Mouse (Mus musculus) kidney, postnatal 14 days (tissue): Measurements from ENCODE around the gene Adam12.

Source experiments
- DNase-seq: peaks from one replicate; pipeline ENCODE4 v3.0.0; 2022; ENCODE audit warnings: mixed read lengths

Gene Adam12

GRCm38 (mm10) chr7:134231378-134232346, at the start of gene Adam12:
TSS of gene Adam12 (minus strand) at chr7:134232146.
- DNase-seq: no peak

GRCm38 (mm10) chr7:134272956-134273355, 41.0 kb upstream of the Adam12 start:
- DNase-seq: no peak

GRCm38 (mm10) chr7:134272421-134272820, 40.5 kb upstream of the Adam12 start:
- DNase-seq: no peak

GRCm38 (mm10) chr7:134265783-134266182, 33.8 kb upstream of the Adam12 start:
- no peak for DNase-seq

GRCm38 (mm10) chr7:134263146-134263906, 31.4 kb upstream of the Adam12 start:
- peak; percentile 71 for DNase-seq

GRCm38 (mm10) chr7:134261003-134261701, 29.2 kb upstream of the Adam12 start:
- DNase-seq: peak; percentile 68

- DNase-seq: no peak
These were observed 18.4 kb upstream of the Adam12 start for GRCm38 (mm10) chr7:134250273-134250870.

GRCm38 (mm10) chr7:134248041-134248440, 16.1 kb upstream of the Adam12 start:
- no peak for DNase-seq

GRCm38 (mm10) chr7:134246624-134247023, 14.7 kb upstream of the Adam12 start:
- no peak for DNase-seq

GRCm38 (mm10) chr7:134242773-134243172, 10.8 kb upstream of the Adam12 start:
- no peak for DNase-seq

GRCm38 (mm10) chr7:134241212-134241611, 9.3 kb upstream of the Adam12 start:
- peak; percentile 26 for DNase-seq

GRCm38 (mm10) chr7:134240579-134240978, 8.6 kb upstream of the Adam12 start:
- DNase-seq: no peak

- no peak for DNase-seq
These were observed 6.9 kb upstream of the Adam12 start for GRCm38 (mm10) chr7:134238863-134239262.

- no peak for DNase-seq
These were observed 5.4 kb upstream of the Adam12 start for GRCm38 (mm10) chr7:134237356-134237755.

- no peak for DNase-seq
These were observed 4.8 kb upstream of the Adam12 start for GRCm38 (mm10) chr7:134236727-134237126.

- no peak for DNase-seq
These were observed 3.6 kb upstream of the Adam12 start for GRCm38 (mm10) chr7:134235552-134235951.

- DNase-seq: no peak
These were observed 1.2 kb downstream of the Adam12 start for GRCm38 (mm10) chr7:134230708-134231107.

- no peak for DNase-seq
These were observed 2.0 kb downstream of the Adam12 start for GRCm38 (mm10) chr7:134229899-134230298.

- DNase-seq: peak; percentile 70
These were observed 4.0 kb downstream of the Adam12 start for GRCm38 (mm10) chr7:134227773-134228455.

GRCm38 (mm10) chr7:134227101-134227500, 4.8 kb downstream of the Adam12 start:
- no peak for DNase-seq

- no peak for DNase-seq
These were observed 5.7 kb downstream of the Adam12 start for GRCm38 (mm10) chr7:134226231-134226630.
